Mouse (Mus musculus) liver, embryonic 14 days (tissue): ENCODE measurements around the gene Ifna14. TPM values are rescaled to one million over a fixed set of nuclear protein-coding genes. Genes with fewer than 3 reads are reported as not detected.

Experiments used
- polyA plus RNA-seq: library from polyadenylated mRNA; depleted of rRNA; stranded (reverse); fragments of >200 nt; gene quantifications from 2 replicates; pipeline ENCODE4 v1.2.3, GENCODE M21; 2012; rRNA removed

Gene Ifna14
- not detected in 2 replicates for polyA plus RNA-seq

GRCm38 (mm10) chr4:88571698-88572097 is at the start of gene Ifna14:
Gene Ifna14 (minus strand): TSS chr4:88571798.

DNA sequence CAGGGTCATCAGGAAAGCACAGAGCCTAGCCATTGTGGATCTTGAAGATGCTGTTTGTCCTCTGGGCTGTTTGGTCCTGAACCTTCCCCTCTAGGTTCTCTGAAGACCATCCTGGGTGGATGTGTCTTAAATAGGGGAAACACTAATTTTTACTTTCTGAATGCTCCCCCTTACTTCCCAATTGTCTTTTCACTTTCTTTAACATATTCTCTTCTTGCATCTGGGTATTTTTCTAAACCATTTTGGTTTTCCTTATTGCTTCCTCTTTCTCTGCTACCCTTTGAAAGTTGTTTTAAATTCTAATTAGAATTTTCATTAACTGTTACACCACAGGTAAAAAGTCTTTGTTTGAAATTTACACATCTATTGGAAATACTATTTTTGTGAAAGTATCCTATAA is 31.7 kb upstream of the Ifna14 start, which contains the start of gene Ifna12:
Ifna12 (minus strand) TSS at position 101 of the 400 bp plus-strand sequence.

GRCm38 (mm10) chr4:88592285-88592684 is 20.7 kb upstream of the Ifna14 start, which contains the start of gene Ifna9:
Gene Ifna9 (minus strand): TSS chr4:88592385.

GRCm38 (mm10) chr4:88558145-88558544 is 13.5 kb downstream of the Ifna14 start, which contains the start of gene Ifna15:
Gene Ifna15 (minus strand): TSS chr4:88558245.

DNA sequence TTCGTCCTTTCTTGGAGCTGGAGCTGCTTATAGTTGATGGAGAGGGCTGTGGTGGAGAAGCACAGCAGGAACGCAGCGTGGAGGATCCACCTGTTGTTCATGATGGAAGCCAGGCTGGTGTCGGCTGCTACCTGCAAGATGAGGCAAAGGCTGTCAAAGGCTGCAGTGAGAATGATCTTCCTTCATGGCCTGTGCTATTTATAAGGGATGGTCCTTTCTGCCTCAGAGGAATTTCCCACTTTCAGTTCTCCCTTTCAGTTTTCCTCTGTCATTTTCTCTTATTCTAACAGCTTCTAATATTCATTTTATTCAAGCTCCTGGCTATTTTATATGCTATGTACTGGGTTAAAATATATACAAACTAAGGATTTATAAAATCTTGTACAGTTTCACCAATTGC is 48.9 kb downstream of the Ifna14 start, which contains the start of gene Ifnb1:
Ifnb1 (minus strand) TSS at position 101 of the 400 bp plus-strand sequence.

Other genes with a start within 250 kb of the Ifna14 start
- 1.2 and 1.7 TPM in 2 replicates for gene Hacd4, start 132.9 kb downstream of the Ifna14 start, polyA plus RNA-seq
- gene Ifnb1, start 49.0 kb downstream of the Ifna14 start, polyA plus RNA-seq: not detected in 2 replicates
- not detected in 2 replicates for gene Ifna15, start 13.6 kb downstream of the Ifna14 start, polyA plus RNA-seq
- not detected in 2 replicates for gene Ifna9, start 20.6 kb upstream of the Ifna14 start, polyA plus RNA-seq
- not detected in 2 replicates for gene Ifna12, start 31.6 kb upstream of the Ifna14 start, polyA plus RNA-seq
- not detected in 2 replicates for gene C87499, start 62.6 kb upstream of the Ifna14 start, polyA plus RNA-seq
- gene Ifna13, start 72.7 kb upstream of the Ifna14 start, polyA plus RNA-seq: not detected in 2 replicates
- gene Ifna16, start 105.1 kb upstream of the Ifna14 start, polyA plus RNA-seq: not detected in 2 replicates
- not detected in 2 replicates for gene Ifna2, start 112.1 kb upstream of the Ifna14 start, polyA plus RNA-seq
- 0.06 TPM in 1 of 2 replicates, not detected in the other for gene Ifnab, start 119.6 kb upstream of the Ifna14 start, polyA plus RNA-seq
- gene Gm26566, start 150.0 kb upstream of the Ifna14 start, polyA plus RNA-seq: 0.06 and 0.10 TPM in 2 replicates
- 9.1 and 11.2 TPM in 2 replicates for gene Klhl9, start 150.7 kb upstream of the Ifna14 start, polyA plus RNA-seq
- not detected in 2 replicates for gene Gm13271, start 183.1 kb upstream of the Ifna14 start, polyA plus RNA-seq
- not detected in 2 replicates for gene Gm13283, start 188.3 kb upstream of the Ifna14 start, polyA plus RNA-seq
- not detected in 2 replicates for gene Gm13290, start 202.0 kb upstream of the Ifna14 start, polyA plus RNA-seq
- not detected in 2 replicates for gene Gm13289, start 205.1 kb upstream of the Ifna14 start, polyA plus RNA-seq
- gene Gm13272, start 208.1 kb upstream of the Ifna14 start, polyA plus RNA-seq: not detected in 2 replicates
- 0.01 TPM in 1 of 2 replicates, not detected in the other for gene Ifnz, start 210.3 kb upstream of the Ifna14 start, polyA plus RNA-seq
- gene Gm13276, start 213.9 kb upstream of the Ifna14 start, polyA plus RNA-seq: not detected in 2 replicates
- gene Gm13277, start 216.8 kb upstream of the Ifna14 start, polyA plus RNA-seq: not detected in 2 replicates
- not detected in 2 replicates for gene Gm13278, start 219.8 kb upstream of the Ifna14 start, polyA plus RNA-seq
- 0.06 TPM in 1 of 2 replicates, not detected in the other for gene Gm13275, start 222.7 kb upstream of the Ifna14 start, polyA plus RNA-seq
- gene Gm13279, start 225.6 kb upstream of the Ifna14 start, polyA plus RNA-seq: not detected in 2 replicates
- not detected in 2 replicates for gene Gm13285, start 227.9 kb upstream of the Ifna14 start, polyA plus RNA-seq
- gene Gm13287, start 231.5 kb upstream of the Ifna14 start, polyA plus RNA-seq: not detected in 2 replicates
- not detected in 2 replicates for gene Gm13288, start 233.7 kb upstream of the Ifna14 start, polyA plus RNA-seq
- not detected in 2 replicates for gene Ifna7, start 244.4 kb upstream of the Ifna14 start, polyA plus RNA-seq
- not detected in 2 replicates for gene Ifna11, start 248.2 kb upstream of the Ifna14 start, polyA plus RNA-seq